Mouse (Mus musculus): ENCODE measurements at regions not wholly inside any gene's neighbourhood (a gene's known extent, or its start where the extent isn't known, plus 50 kb on each side); places are given as distances from the start of the nearest gene placed in this dataset.

DNA sequence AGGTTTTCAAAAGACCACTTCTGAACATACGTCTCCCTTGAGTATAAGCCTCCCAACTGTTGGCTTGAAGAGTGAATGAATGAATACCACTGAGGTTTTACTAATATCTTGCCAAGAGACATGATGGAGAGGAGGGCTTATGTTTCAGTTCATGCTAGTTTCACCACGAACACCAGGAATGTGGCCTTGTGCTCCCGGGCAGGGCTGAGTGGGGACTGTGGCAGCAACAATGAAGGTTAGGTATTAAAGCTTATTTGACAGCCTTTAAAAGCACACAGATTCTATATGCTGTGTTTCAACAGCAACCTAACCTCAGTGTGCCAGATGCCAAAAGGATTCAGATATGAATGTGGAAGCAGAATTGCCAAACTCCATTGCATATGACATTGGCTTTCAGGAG, 390.0 kb upstream of the Cited2 start:
- TF ChIP-seq CTCF (IDR thresholded peaks at IDR 0.05; ENCODE audit: borderline replicate concordance, insufficient read depth, low read length) (no peak), POLR2A (IDR thresholded peaks at IDR 0.05; ENCODE audit: low read depth, low read length) (no peak)
